Mouse (Mus musculus): ENCODE results near the gene Cdc42ep5.

DNA sequence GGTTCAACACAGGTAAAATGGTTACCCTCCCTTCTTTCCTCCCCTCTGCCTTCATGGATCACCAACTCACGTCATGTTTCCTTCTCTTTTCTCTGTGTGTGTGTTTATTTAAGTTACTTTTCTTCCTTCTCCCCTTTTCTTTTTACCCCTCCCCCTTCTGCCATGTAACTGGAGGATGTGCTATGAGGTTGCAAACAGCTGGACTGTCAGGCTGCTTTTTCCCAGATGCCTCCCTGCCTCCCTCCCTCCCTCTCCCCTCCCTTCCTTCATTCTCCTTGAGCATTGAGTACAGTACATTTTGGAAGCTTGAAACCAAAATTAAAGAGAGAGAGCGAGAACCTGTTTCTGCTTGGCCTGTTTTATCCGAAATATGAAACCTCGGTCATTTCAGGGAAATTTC lies 16.8 kb downstream of the Cdc42ep5 start:
- TF ChIP-seq HCFC1 (IDR thresholded peaks at IDR 0.05; ENCODE audit: borderline replicate concordance, insufficient read depth, low read length) = no peak
- TF ChIP-seq CHD2 (IDR thresholded peaks at IDR 0.05; ENCODE audit: low read depth, low read length) = no peak

Data from ES-E14 (cell line).